Mouse (Mus musculus) midbrain, embryonic 11.5 days (tissue): ENCODE results near the gene Itga11. TPM values are rescaled to one million over a fixed set of nuclear protein-coding genes. Genes with fewer than 3 reads are reported as not detected.

ENCODE experiments used
- ATAC-seq: fragments of 200-750 bp; cut with Nextera tagmentation; 2 replicates; pipeline ENCODE4 v1.8.0; 2017; ENCODE audit warnings: moderate TSS enrichment, moderate library complexity; ENCODE audit not compliant: low FRiP score
- DNase-seq: peaks from one replicate; pipeline ENCODE4 v3.0.0; 2015; ENCODE audit warnings: low spot score; ENCODE audit errors: missing footprints
- H3K27ac ChIP-seq: fragments of 300-500 bp; sonication (generic); 2 replicates; pipeline ENCODE4 v1.5.1; 2014; ENCODE audit warnings: low read depth, low read length
- H3K27me3 ChIP-seq: fragments of 300-500 bp; sonication (generic); 2 replicates; pipeline ENCODE4 v1.6.1; 2014; ENCODE audit warnings: mild to moderate bottlenecking, low read length, moderate library complexity, mixed read lengths; ENCODE audit not compliant: control insufficient read depth, insufficient read depth
- H3K36me3 ChIP-seq: fragments of 300-500 bp; sonication (generic); 2 replicates; pipeline ENCODE4 v1.6.1; 2014; ENCODE audit warnings: mild to moderate bottlenecking, low read length, moderate library complexity, mixed read lengths; ENCODE audit not compliant: control insufficient read depth, insufficient read depth
- H3K4me1 ChIP-seq: fragments of 300-500 bp; sonication (generic); 2 replicates; pipeline ENCODE4 v1.6.1; 2014; ENCODE audit warnings: low read length; ENCODE audit not compliant: control insufficient read depth, insufficient read depth
- H3K4me2 ChIP-seq: fragments of 300-500 bp; sonication (generic); 2 replicates; pipeline ENCODE4 v1.6.1; 2014; ENCODE audit warnings: mild to moderate bottlenecking, moderate library complexity
- H3K4me3 ChIP-seq: fragments of 300-500 bp; sonication (generic); 2 replicates; pipeline ENCODE4 v1.5.1; 2014; ENCODE audit warnings: low read depth, low read length
- H3K9ac ChIP-seq: fragments of 300-500 bp; sonication (generic); 2 replicates; pipeline ENCODE4 v1.6.1; 2014; ENCODE audit warnings: low read length
- H3K9me3 ChIP-seq: fragments of 300-500 bp; sonication (generic); 2 replicates; pipeline ENCODE4 v1.6.1; 2016; ENCODE audit warnings: low read length; ENCODE audit not compliant: control insufficient read depth
- WGBS: fragments of 180-500 bp; shearing (Covaris S2); extraction: QIAGEN DNeasy Blood & Tissue Kit; methylation state at CpG from one replicate; pipeline ENCODE4 v1.1.7; 2014; 5-methylcytosine and 5-hydroxymethylcytosine counted together
- polyA plus RNA-seq: library from polyadenylated mRNA; unstranded; fragments of >200 nt; fragmentation: Nextera tagmentation; extraction: Ambion mirVana; gene quantifications from 2 replicates; pipeline ENCODE4 v1.2.1, GENCODE M21; 2014

The Itga11 gene
- polyA plus RNA-seq = 2.4 and 3.9 TPM in 2 replicates

- 0 out of 2 replicates have a peak, but pooled peaks have one; percentile 35 for ATAC-seq
- Histone ChIP-seq H3K27me3 (peaks cover 31% of the 10 kb centered on the region), H3K27ac (no peak within 1 kb of the TSS)
Observed at GRCm38 (mm10) chr9:62677641-62678549, at the start of gene Itga11. Itga11 (plus strand) TSS chr9:62677826.

GRCm38 (mm10) chr9:62630631-62631240 is 46.9 kb upstream of the Itga11 start:
- no peak overlapping the region for H3K4me3 ChIP-seq
- 79% methylated on average over 10 of the region's 10 CpGs for WGBS
- DNase-seq (no peak), ATAC-seq (no peak)
- no peaks in the 10 kb centered on the region for H3K9me3 ChIP-seq
- H3K36me3 ChIP-seq = no peaks in the 10 kb centered on the region
- no peaks in the 10 kb centered on the region for H3K27me3 ChIP-seq
- no peak overlapping the region for H3K9ac ChIP-seq
- H3K4me1 ChIP-seq = no peaks in the 10 kb centered on the region
- no peak overlapping the region for H3K4me2 ChIP-seq
- no peak overlapping the region for H3K27ac ChIP-seq

More at GRCm38 (mm10) chr9:62677641-62678549, at the start of gene Itga11:
- WGBS = under 1% methylated on average over 45 of the region's 45 CpGs
- Histone ChIP-seq H3K9me3 (no peaks in the 10 kb centered on the region), H3K4me2 (peak within 1 kb of the TSS; percentile 56), H3K36me3 (no peaks in the 10 kb centered on the region), H3K4me1 (peaks cover 13% of the 10 kb centered on the region), H3K4me3 (peak within 1 kb of the TSS; percentile 34), H3K9ac (peak within 1 kb of the TSS; percentile 52)
- DNase-seq = peak; percentile 94

GRCm38 (mm10) chr9:62632392-62632791 is 45.2 kb upstream of the Itga11 start:
- H3K9me3 ChIP-seq = no peaks in the 10 kb centered on the region
- no peak for DNase-seq
- no peaks in the 10 kb centered on the region for H3K4me1 ChIP-seq
- H3K27me3 ChIP-seq = no peaks in the 10 kb centered on the region
- no peak overlapping the region for H3K9ac ChIP-seq
- no peak for ATAC-seq
- no peak overlapping the region for H3K4me3 ChIP-seq
- WGBS = 85% methylated on average over 6 of the region's 6 CpGs
- no peaks in the 10 kb centered on the region for H3K36me3 ChIP-seq
- no peak overlapping the region for H3K4me2 ChIP-seq
- H3K27ac ChIP-seq = no peak overlapping the region

- Histone ChIP-seq H3K36me3 (no peaks in the 10 kb centered on the region), H3K4me2 (no peak overlapping the region), H3K9me3 (no peaks in the 10 kb centered on the region), H3K4me3 (no peak overlapping the region), H3K27me3 (no peaks in the 10 kb centered on the region), H3K27ac (no peak overlapping the region), H3K9ac (no peak overlapping the region), H3K4me1 (no peaks in the 10 kb centered on the region)
- WGBS = 66% methylated on average over 6 of the region's 6 CpGs
- DNase-seq (no peak), ATAC-seq (no peak)
Observed at GRCm38 (mm10) chr9:62638045-62638444, 39.6 kb upstream of the Itga11 start.

GRCm38 (mm10) chr9:62639686-62640085 is 37.9 kb upstream of the Itga11 start:
- Histone ChIP-seq H3K27me3 (no peaks in the 10 kb centered on the region), H3K9me3 (no peaks in the 10 kb centered on the region), H3K4me2 (no peak overlapping the region), H3K4me1 (no peaks in the 10 kb centered on the region), H3K36me3 (no peaks in the 10 kb centered on the region), H3K4me3 (no peak overlapping the region), H3K9ac (no peak overlapping the region), H3K27ac (no peak overlapping the region)
- no peak for DNase-seq
- WGBS = 71% methylated on average over 4 of the region's 4 CpGs
- no peak for ATAC-seq

- H3K4me3 ChIP-seq = no peak overlapping the region
- no peak overlapping the region for H3K27ac ChIP-seq
- H3K9ac ChIP-seq = no peak overlapping the region
- no peak for ATAC-seq
- H3K36me3 ChIP-seq = no peaks in the 10 kb centered on the region
- H3K9me3 ChIP-seq = no peaks in the 10 kb centered on the region
- H3K4me1 ChIP-seq = no peaks in the 10 kb centered on the region
- 92% methylated on average over 2 of the region's 2 CpGs for WGBS
- no peaks in the 10 kb centered on the region for H3K27me3 ChIP-seq
- no peak overlapping the region for H3K4me2 ChIP-seq
- DNase-seq = no peak
Observed at GRCm38 (mm10) chr9:62640188-62640587, 37.4 kb upstream of the Itga11 start.

GRCm38 (mm10) chr9:62645716-62646400 is 31.8 kb upstream of the Itga11 start:
- no peaks in the 10 kb centered on the region for H3K9me3 ChIP-seq
- no peak overlapping the region for H3K27ac ChIP-seq
- H3K27me3 ChIP-seq = no peaks in the 10 kb centered on the region
- DNase-seq = no peak
- no peak overlapping the region for H3K4me3 ChIP-seq
- no peak overlapping the region for H3K4me2 ChIP-seq
- ATAC-seq = no peak
- H3K4me1 ChIP-seq = no peaks in the 10 kb centered on the region
- WGBS = 76% methylated on average over 6 of the region's 6 CpGs
- H3K36me3 ChIP-seq = no peaks in the 10 kb centered on the region
- no peak overlapping the region for H3K9ac ChIP-seq

GRCm38 (mm10) chr9:62646721-62647183 is 30.9 kb upstream of the Itga11 start:
- peak; percentile 79 for DNase-seq
- WGBS = 66% methylated on average over 7 of the region's 7 CpGs
- ATAC-seq = no peak
- Histone ChIP-seq H3K9me3 (no peaks in the 10 kb centered on the region), H3K4me2 (no peak overlapping the region), H3K4me3 (no peak overlapping the region), H3K27me3 (no peaks in the 10 kb centered on the region), H3K9ac (no peak overlapping the region), H3K36me3 (no peaks in the 10 kb centered on the region), H3K4me1 (no peaks in the 10 kb centered on the region), H3K27ac (no peak overlapping the region)
